Mouse (Mus musculus) activated CD4-positive, CD25-positive, alpha-beta regulatory T cell, adult 4 months (primary cell): Measurements from ENCODE around the gene Snapc1. TPM values are rescaled to one million over a fixed set of nuclear protein-coding genes. Genes with fewer than 3 reads are reported as not detected.

Source experiments
- ATAC-seq: one replicate; pipeline ENCODE4 v1.8.0; 2017
- polyA plus RNA-seq, 2 experiments: library from polyadenylated mRNA; unstranded; fragments of 100-300 nt; shearing (Covaris generic); gene quantifications; one replicate each; pipeline ENCODE4 v1.2.1; 2017

The Snapc1 gene
- polyA plus RNA-seq, result 10 to 100 TPM; 13.3 to 21.9 TPM

GRCm38 (mm10) chr12:73964291-73965281, at the start of gene Snapc1:
TSS of gene Snapc1 (plus strand) at chr12:73964481.
- ATAC-seq, result peak; percentile 99

DNA sequence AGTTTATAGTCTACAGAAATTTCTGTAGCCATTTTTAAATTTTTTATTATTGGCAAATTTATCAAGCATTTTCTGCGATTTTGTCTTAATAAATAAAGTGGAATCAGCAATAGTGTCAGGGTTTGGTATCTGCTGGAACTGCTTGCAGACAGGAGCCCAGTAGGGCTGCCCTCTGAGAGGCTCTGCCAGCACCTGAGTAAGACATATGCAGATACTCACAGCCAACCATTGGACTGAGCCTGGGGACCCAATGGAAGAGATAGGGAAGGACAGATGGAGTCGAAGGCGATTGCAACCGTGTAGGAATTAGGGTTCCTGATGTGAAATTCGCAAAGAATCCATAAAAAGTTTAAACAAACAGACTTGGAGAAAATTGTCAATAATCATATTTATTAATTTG, 45.8 kb upstream of the Snapc1 start:
- no peak for ATAC-seq

DNA sequence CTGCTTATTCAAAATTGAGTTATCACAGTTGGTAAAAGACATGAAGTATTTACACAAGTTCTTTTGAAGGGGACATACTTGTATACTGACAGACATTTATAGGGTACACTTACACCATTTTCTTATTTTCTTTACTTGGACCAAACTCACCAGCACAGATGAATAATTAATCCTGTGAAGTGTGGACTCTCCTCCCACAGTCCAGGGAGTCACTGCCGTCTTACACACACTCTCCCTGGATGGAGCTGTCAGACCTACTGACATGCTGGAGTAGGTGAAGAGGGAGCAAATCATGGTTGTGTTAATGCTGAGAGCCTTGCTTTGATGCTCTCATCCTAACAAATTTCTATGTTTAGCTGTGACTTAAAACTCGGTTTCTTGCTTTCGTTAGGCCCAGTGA, 34.0 kb upstream of the Snapc1 start:
- ATAC-seq, result no peak

GRCm38 (mm10) chr12:73931274-73931673, 33.0 kb upstream of the Snapc1 start:
- ATAC-seq, result no peak

DNA sequence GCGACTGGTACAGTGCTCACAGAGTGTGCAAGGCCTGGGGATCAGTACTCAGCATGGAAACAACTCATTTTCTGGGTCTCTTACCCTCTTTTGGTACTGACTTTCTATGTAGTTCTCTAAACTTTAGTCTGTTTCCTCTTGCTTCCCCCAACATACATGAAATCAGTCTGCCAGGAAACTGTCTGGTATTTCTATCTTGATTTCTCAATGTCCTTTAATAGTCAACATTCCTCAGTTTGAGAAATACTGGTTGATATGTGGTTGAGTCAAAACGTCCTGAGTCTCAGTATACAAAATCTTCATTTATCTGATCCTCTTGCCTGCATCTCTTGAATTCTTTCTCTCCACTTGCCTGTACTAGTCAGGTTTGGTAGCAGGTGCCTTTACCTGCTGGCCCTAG, 29.8 kb upstream of the Snapc1 start:
- no peak for ATAC-seq

DNA sequence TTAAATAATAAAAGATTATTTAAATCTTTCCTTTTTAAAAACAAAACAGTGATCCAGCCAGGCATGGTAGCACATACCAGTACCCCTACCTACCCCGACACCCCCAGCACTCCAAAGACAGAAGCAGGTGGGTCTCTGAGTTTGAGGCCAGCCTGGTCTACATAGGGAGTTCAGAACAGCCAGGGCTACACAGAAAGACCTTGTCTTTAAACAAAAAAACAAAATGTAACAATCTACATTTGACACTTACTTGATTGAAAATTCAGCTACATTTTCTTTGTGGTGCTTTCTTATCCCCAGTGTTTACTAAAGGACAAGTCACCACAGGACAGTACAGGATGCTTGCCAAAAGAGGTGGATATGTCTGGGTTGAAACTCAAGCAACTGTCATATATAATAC, 26.9 kb upstream of the Snapc1 start, which contains the start of gene Gm49321:
Gm49321 (plus strand) TSS at position 301 of the 400 bp plus-strand sequence.
- no peak for ATAC-seq

- no peak for ATAC-seq
Observed at GRCm38 (mm10) chr12:73939542-73939941, 24.7 kb upstream of the Snapc1 start.

DNA sequence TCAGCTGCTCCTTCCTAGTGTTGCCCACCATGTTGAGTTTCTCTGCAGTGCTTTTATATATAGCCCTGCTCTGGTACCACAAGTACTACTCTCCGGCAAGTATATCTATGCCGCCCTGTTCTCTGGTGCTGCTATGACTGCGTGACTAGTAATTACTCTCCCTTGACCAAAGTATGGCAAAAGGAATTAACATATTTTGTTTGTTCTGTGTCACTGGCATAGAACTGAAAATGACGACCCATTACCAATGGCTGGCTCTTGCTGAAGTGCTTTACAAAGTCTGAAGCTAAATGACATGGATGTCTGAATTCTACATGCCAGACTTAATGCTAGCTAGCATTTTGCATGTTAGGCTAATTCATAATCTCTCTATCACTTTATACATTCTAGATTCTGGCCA, 15.9 kb upstream of the Snapc1 start:
- ATAC-seq, result no peak

- no peak for ATAC-seq
Observed at GRCm38 (mm10) chr12:73949318-73950058, 14.8 kb upstream of the Snapc1 start.

DNA sequence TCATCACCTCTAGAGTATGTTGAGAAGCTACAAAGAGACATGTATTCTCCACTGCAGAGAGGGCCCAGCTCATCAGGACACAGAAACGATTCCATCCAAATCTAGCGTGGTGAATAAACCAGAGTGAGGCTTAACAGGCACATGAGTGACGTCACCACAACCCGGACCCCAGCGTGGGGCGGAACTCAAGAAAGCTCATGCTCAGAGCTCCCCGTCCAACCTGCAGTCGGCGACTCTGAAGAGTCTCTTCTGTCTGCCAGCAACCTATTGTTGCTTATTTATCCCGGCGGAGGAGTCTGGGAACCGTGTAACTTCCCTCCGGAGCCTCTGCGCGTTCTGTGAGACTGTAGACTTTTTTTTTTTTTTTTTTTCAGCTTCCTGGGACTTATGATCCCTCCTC, 11.4 kb upstream of the Snapc1 start:
- peak; percentile 58 for ATAC-seq

GRCm38 (mm10) chr12:73953420-73954186, 10.7 kb upstream of the Snapc1 start:
- ATAC-seq, result peak; percentile 58

DNA sequence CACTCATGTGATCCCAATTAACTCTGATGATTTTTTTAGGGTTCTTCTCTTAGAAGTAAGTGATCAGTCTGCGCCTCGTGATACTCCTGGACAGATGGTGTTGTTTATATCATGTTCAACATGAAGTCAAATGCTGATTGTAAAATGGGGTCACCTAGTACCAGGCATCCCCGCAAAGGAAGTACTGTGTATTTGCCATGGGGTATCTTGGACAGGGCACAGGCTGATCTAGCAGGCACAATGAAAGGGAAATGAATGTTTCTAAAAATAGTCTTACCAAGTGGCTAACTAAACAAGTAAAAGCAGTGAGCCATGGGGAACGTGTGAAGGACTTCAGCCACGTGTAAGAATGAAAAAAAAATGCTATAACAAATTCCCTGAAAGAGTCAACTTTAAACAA, 9.5 kb upstream of the Snapc1 start:
- ATAC-seq, result no peak

- ATAC-seq, result no peak
Observed at GRCm38 (mm10) chr12:73957676-73958075, 6.6 kb upstream of the Snapc1 start.

- no peak for ATAC-seq
Observed at GRCm38 (mm10) chr12:73958830-73959229, 5.5 kb upstream of the Snapc1 start.

GRCm38 (mm10) chr12:73969142-73969541, 4.9 kb downstream of the Snapc1 start:
- ATAC-seq, result no peak

DNA sequence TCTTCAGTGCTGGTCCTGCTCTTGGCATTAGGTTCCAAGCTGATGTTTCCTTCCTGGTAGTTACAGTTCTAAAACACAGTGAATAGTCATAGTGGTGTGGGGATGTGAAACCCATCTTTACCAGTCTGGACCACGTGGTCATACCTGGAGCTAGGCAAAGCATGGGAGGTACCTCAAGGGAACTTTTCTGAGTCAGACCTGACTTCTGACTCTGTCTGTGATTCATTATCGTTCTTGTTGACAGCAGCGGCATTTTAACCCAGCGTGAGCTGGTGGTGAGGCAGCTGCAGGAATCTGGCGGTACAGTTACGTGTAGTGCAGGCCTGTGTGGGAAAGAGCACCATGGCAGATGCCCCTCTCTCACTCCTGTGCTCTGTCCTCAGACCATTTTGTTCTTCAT, 10.3 kb downstream of the Snapc1 start:
- ATAC-seq, result no peak

GRCm38 (mm10) chr12:73978144-73978543, 13.9 kb downstream of the Snapc1 start:
- no peak for ATAC-seq

GRCm38 (mm10) chr12:73979667-73980066, 15.4 kb downstream of the Snapc1 start:
- no peak for ATAC-seq

DNA sequence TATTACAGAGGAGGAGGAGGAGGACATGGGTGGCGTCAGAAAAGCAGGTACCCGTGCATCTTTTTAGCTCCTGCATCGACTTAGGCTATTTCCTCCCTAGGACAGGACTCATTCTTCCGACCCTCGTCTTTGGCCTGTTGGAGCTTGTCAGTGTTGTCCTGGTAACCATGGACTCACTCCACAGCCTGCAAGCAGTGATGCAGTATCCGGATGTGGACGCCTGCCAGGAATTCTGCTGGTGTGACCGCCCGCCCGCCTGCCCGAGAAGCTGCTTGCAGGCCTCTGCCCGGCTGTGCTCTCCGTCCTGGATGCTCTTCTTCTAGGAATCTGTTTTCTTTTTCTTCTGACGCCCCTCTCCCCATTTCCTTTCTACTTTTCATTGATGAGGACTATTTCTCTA, 18.3 kb downstream of the Snapc1 start:
- ATAC-seq, result no peak

DNA sequence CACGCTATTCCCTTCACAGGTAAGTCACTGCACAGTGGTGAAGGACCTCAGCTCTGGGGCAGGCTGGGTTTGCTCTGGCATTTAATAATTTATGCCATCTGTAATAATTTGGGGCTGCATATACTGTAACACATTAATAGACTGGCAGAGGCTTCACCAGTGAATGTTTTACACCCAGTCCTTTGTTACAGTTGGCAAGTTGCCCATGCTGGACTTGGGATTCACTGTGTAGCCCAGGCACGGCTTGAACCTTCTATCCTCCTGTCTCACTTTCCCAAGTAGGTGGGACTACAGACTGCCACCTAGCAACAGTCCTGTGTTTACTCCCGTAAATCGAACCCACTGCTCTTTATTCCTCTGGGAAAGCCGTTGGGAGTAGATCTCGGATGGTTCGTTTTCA, 22.0 kb downstream of the Snapc1 start:
- no peak for ATAC-seq

DNA sequence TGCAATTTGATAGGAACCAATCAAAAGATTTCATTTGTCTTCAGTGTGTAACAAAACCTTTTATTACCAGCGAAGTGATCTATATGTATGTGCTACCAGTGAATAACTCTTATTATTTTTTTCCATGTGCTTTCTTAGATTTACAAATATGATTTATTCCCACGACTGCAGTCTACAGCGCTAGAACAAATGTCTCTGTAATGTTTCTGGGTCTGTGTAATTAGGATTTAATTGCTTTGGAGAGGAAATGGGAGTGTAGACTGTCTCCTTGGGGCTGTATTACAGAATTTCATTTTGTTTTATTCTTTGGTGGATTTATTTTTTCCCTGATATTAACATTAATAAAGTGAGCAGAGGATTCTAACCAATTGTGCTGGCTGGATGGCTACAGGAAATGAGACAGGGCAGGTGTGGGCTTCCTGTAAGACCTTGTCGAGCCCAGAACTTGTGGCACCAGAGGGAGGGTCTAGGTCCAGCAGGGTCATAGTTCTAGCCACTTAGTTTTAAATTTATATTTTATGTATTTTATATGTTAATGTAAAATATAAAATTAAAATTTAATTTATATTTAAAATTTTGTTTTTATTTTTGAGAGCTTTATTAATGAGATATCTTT, 24.2 kb downstream of the Snapc1 start:
- ATAC-seq, result no peak

DNA sequence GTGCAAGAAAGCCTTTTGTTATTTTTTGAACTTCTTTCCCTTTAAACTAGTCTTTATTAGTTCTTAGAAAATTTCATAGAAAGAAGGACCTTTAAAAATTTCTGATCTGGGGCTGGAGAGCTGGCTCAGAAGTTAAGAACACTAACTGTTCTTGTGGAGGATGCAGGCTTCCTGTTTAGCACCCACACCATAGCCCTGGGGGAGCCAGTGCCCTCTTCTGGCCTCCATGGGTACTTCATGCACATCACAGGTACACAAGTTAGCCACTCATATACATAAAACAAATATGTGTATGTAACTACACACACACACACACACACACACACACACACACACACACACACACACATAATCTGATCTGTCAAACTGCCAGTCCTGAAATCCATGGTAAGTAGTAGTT, 25.3 kb downstream of the Snapc1 start:
- peak; percentile 71 for ATAC-seq
